Mouse (Mus musculus): ENCODE results near the gene Btf3.

- TF ChIP-seq POLR2A (IDR thresholded peaks at IDR 0.05; ENCODE audit: insufficient read depth, low read depth, low read length), result no peak
- no peak for TF ChIP-seq CTCF (IDR thresholded peaks at IDR 0.05; ENCODE audit: insufficient read depth, low read depth, low read length)
Measured at GRCm38 (mm10) chr13:98264111-98264510, 52.7 kb downstream of the Btf3 start.

Measured in olfactory bulb, adult 2 months (tissue).